Mouse (Mus musculus) CD4-positive naive resting alpha-beta T cell, adult 57 days (primary cell): ENCODE data around the gene 3110009E18Rik. TPM values are rescaled to one million over a fixed set of nuclear protein-coding genes. Genes with fewer than 3 reads are reported as not detected.

Experiments used
- total RNA-seq: library from RNA; stranded (reverse); gene quantifications from one replicate; pipeline ENCODE4 v1.2.4, GENCODE M21; 2023

Gene 3110009E18Rik
- 9.8 TPM for total RNA-seq

GRCm38 (mm10) chr1:120120969-120121811 is at the start of gene 3110009E18Rik, which contains the start of gene Dbi:
TSS of gene 3110009E18Rik (plus strand) at chr1:120121187.
TSS of gene Dbi (minus strand) at chr1:120121078.

GRCm38 (mm10) chr1:120073519-120074306 is 47.3 kb upstream of the 3110009E18Rik start, which contains the start of gene Tmem37:
TSS of gene Tmem37 (minus strand) at chr1:120074074.

Other genes starting within 250 kb of the 3110009E18Rik start
- 3.2 TPM for gene Tmem177, start 208.0 kb upstream of the 3110009E18Rik start, total RNA-seq
- gene Cfap221, start 124.0 kb upstream of the 3110009E18Rik start, total RNA-seq: not detected
- gene Sctr, start 114.3 kb upstream of the 3110009E18Rik start, total RNA-seq: not detected
- gene Tmem37, start 47.1 kb upstream of the 3110009E18Rik start, total RNA-seq: 0.74 TPM
- 32.2 TPM for gene Dbi, start 109 bp upstream of the 3110009E18Rik start, total RNA-seq
- 0.50 TPM for gene Steap3, start 151.5 kb downstream of the 3110009E18Rik start, total RNA-seq
- gene C1ql2, start 219.4 kb downstream of the 3110009E18Rik start, total RNA-seq: not detected